Mouse (Mus musculus): ENCODE data around the gene Npm1. TPM values are rescaled to one million over a fixed set of nuclear protein-coding genes. Genes with fewer than 3 reads are reported as not detected.

Gene Npm1
- 6.9 and 7.7 TPM in 2 replicates for polyA plus RNA-seq (2012; rRNA removed; ENCODE audit: low replicate concordance)

GRCm38 (mm10) chr11:33162998-33163506 lies at the start of gene Npm1:
Npm1 (minus strand) TSS chr11:33163206.

GRCm38 (mm10) chr11:33203383-33204328 lies 40.6 kb upstream of the Npm1 start, which contains the start of gene Tlx3:
Tlx3 (minus strand) TSS chr11:33203589.

GRCm38 (mm10) chr11:33147171-33147571 lies 15.8 kb downstream of the Npm1 start, which contains the start of gene Fgf18:
Fgf18 (minus strand) TSS chr11:33147400.

Other genes starting within 250 kb of the Npm1 start
- not detected in 2 replicates for gene Fgf18, start 15.8 kb downstream of the Npm1 start, polyA plus RNA-seq (2012; rRNA removed; ENCODE audit: low replicate concordance)
- gene Tlx3, start 40.4 kb upstream of the Npm1 start, polyA plus RNA-seq (2012; rRNA removed; ENCODE audit: low replicate concordance), result not detected in 2 replicates
- not detected in 2 replicates for gene Gm12117, start 113.5 kb upstream of the Npm1 start, polyA plus RNA-seq (2012; rRNA removed; ENCODE audit: low replicate concordance)

All from duodenum, adult 2 months (tissue).